Mouse (Mus musculus) hindbrain, embryonic 12.5 days (tissue): ENCODE measurements around the gene Tmem26. TPM values are rescaled to one million over a fixed set of nuclear protein-coding genes. Genes with fewer than 3 reads are reported as not detected.

Experiments
- polyA plus RNA-seq: library from polyadenylated mRNA; unstranded; fragments of >200 nt; fragmentation: Nextera tagmentation; extraction: Ambion mirVana; gene quantifications from 2 replicates; pipeline ENCODE4 v1.2.1, GENCODE M21; 2016

The Tmem26 gene
- polyA plus RNA-seq, 1 experiment from 2014 or later, result 14.0 TPM

Other genes starting within 250 kb of the Tmem26 start
- 1.0 and 1.1 TPM in 2 replicates for gene Cabcoco1, start 181.8 kb upstream of the Tmem26 start, polyA plus RNA-seq